Mouse (Mus musculus) frontal cortex, postnatal 14 days (tissue): ENCODE results near the gene Tmeff1.

Experiments
- DNase-seq, 2 experiments: peaks; one replicate each; pipeline ENCODE4 v3.0.0; 2022; ENCODE audit warnings: low spot score in 2 of 2

Tmeff1 gene

GRCm38 (mm10) chr4:48564962-48565361, 20.0 kb upstream of the Tmeff1 start:
- no peak for DNase-seq

GRCm38 (mm10) chr4:48576361-48576760, 8.6 kb upstream of the Tmeff1 start:
- no peak for DNase-seq

GRCm38 (mm10) chr4:48577831-48578230, 7.1 kb upstream of the Tmeff1 start:
- no peak for DNase-seq

GRCm38 (mm10) chr4:48578399-48578798, 6.6 kb upstream of the Tmeff1 start:
- no peak for DNase-seq

DNA sequence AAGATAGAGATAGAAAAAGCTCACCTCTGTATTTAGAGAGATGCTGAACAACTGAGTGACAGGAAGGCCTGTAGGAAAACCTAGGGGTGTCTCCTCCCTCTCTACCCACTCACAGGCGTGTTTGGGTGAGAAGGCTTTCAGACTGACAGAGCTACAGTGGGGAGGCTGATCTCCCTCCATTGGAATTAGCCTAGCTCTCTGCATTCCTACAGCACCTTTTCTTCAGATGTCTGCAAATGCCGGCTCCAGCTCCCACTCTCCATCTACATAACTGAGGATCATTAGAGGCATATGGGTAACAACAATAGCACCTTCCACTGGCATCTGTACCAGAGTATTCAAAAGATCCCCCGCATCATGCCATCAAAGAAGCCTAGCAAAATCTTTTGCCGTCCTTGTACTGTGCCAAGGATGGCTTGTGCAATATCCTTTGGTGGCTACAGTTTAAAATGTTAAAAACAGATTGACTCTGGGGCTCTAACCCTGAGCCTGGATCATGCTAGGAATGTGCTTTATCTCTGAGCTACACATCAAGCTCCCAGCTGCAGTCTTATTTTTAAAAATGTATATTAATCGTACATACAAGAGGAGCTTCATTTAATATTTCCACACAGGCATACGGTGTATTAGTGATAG, 5.4 kb upstream of the Tmeff1 start:
- no peak for DNase-seq

DNA sequence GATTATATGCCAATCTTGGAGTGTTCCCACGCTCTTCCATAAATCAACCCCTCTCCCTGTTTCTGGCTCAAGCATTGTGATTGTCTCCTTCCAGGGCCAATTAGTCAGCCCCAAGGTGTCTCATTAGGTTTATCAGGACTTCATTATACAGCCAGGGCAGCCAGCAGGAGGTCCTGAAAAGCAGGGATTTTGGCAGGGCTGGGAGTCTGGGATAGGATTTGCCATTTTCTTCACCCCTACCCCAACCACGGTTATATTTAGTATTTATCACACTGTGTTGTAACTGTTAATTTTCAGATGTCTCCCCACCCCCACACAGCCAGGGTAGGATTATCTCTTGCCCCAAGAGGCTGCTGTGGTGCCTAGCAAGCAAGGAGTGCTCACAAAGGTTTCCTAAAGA, 3.8 kb upstream of the Tmeff1 start:
- no peak for DNase-seq

GRCm38 (mm10) chr4:48581993-48582392, 3.0 kb upstream of the Tmeff1 start:
- DNase-seq: no peak

DNA sequence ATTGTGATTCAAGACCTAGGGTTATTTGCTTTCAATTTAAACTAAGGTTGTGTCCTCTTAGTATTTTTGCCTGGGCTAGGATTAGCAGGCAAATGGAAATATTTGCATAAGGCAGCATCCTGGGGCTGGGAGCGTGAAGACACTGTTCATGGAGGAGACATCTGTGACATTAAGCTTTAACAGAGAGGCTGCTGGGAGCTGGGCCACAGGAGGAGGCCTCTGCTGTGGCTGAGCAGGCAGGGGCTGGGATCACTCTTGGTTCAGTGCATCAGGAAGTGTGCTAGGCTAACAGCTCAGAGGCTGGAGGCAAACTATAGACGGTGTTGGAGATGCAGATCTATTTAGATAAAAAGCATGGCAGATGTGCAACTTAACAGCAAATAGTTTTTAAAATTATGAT, 2.0 kb upstream of the Tmeff1 start:
- DNase-seq: no peak

DNA sequence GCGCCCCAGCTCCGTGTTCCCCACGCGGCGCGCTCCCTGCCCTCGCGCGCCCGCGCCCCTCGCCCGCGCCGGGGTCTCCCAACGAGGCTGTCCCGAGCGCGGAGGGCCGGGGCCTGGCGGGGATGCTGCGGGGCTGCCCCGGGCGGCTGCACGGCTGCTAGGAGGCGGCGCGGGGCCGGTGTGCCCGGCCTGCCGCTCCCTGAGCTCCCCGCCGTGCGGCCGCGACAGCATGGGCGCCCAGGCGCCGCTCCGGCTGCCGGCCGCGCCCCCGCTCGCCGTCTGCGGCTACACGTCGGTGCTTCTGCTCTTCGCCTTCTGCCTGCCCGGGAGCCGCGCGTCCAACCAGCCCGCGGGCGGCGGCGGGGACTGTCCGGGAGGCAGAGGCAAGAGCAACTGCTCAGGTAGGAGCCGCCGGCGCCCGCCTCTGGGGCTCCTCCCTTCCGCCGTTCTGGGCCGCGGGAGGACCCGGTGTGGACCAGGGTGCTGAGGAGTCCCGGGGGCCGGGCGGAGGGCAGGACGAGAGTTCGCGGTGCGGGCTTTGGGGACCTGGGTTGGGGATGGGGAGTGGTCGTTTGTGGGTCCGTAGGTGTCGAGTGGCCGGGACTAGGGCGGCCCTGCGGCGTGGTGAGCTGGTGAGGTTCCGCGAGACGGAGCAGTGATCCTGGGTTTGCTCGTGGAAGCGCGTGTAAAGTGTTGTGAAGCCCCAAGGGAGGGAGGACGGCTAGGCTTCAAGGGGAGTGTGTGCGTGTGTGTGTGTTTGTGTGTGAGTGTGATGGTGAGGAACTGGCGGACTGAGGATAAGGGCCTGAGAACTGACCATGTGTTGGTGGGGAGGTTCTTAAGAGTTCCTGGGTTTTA, 496 bp downstream of the Tmeff1 start:
- DNase-seq: peak in 1 of 2 experiments; percentile 38

DNA sequence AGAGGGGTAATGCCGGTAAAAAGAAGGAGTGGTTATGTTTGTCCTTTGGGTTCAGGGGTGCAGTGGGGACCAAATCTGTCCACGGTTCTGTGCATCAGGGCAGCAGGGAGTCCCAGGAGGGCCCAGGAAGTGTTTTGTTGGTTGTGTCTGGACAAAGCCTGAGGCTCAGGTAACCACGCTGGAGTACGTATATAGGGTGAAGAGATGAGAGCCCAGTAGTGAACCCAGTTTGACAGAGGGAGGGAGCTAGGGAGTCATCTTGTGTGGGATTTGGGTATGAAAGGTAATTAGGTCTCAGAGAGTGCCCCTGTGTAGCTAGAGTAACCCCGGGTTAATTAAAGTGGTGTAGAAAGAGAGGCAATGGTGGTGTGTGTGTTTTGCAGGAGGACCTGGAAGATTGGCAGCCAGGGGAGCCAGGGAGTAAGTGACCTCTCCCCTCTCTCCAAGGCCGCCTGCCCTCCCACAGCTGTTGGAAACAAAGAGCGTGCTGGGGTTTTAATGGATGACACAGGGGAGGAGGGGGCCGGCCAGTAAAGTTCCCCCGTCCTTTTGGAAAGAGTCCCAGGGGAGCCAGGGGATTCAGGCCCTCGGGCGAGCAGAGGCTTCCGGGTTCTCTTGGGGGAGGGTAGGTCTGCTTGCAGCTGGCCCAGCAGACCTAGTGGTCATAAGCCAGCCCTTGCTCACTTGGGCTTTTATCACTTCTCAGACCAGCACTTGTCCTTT, 1.3 kb downstream of the Tmeff1 start:
- DNase-seq: peak in 1 of 2 experiments; percentile 32

- DNase-seq: no peak
Observed at GRCm38 (mm10) chr4:48587526-48587925, 2.6 kb downstream of the Tmeff1 start.

DNA sequence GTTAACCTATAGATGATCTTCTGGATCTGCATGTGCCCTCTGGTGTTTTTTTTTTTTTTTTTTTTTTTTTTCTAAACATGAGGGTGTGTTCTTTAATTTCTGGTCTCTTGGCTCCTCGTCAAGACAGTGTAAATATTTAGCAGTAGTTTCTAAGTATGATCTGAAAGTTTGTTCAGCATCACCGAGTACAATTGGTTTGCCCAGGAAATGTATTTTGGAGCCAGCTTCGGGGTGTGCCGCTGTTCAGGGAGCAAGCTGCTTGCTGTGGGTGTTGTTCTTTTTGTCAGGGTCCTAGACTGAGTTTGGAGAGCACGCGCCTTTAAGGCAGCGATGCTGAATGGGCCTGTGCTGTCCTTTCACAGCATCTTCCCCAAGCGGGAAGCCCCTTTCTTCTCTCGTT, 3.6 kb downstream of the Tmeff1 start:
- DNase-seq: no peak

GRCm38 (mm10) chr4:48590862-48591261, 5.9 kb downstream of the Tmeff1 start:
- DNase-seq: no peak

DNA sequence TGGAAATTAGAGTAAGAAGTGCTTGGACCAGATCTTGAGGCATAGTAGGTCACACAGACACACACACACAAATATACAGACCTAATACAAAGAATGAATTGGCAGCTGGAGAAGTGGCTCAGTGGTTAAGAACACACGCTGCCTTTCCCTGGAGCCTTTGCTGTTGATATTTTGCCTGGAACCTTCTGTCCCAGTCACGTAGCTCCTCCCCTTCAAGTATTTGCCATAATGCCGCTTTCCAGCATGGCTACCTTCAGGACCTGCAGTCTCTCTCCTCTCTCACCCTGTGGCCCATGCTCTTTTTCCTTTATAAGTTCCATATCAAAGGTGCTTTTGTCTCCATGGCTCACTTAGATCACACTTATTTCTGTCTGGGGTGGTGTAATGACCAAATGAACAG, 6.4 kb downstream of the Tmeff1 start:
- DNase-seq: no peak

- no peak for DNase-seq
Observed at GRCm38 (mm10) chr4:48592328-48592727, 7.4 kb downstream of the Tmeff1 start.

DNA sequence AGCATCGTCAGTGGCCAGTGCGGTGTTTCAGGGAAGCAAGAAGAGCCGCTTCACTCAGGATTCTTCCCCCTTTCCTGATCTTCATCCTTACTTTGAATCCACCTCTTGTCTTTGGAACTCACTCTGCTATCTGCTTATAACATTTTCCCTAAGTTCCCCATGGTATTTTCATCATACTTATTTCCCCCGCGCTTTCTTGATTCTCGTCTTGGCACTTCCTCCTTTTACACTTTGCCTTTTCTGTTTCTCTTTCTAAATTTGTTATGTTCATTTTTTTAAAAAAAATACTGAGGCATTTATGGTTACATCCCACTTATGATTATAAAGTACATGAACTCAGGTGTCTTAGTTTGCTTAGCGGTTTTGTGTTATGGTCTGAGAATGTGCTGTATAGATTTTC, 7.9 kb downstream of the Tmeff1 start:
- DNase-seq: no peak

DNA sequence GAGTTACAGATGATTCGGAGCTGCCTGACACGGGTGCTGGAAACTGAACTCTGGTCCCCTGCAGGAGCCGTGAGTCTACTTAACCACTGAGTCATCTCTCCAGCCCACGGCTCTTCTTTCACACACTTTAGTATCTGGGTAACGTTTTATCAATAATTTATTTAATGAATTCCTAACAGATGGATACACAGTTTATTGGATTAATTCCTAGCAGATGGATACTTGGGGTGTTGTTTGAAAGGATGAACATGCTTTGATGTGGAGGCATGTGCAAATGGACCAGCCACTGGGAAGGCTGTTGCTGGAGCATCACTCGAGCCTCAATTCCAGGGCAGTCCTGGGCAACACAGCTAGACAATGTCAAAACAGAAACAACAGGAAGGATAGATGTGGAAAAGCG, 11.1 kb downstream of the Tmeff1 start:
- DNase-seq: no peak

DNA sequence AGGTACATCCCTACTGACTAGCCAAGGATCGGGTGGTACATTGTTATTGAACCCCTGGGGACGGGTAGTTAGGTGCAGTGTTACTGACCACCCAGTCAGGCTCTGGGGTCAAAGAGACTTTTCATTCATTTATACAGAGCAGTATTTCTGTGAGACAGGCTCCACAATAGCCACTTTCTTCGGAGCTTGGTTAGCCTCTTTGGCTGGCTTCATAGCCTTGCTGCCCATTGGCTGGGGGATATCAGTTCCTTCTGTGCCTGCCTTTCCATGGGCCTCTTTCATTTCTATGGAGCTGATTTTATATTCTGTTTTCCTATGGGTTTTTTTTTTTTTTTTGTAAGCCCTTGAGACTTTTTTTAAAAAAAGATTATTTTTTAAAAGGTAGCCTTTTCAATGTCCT, 20.7 kb downstream of the Tmeff1 start:
- DNase-seq: no peak

- no peak for DNase-seq
Observed at GRCm38 (mm10) chr4:48609485-48609884, 24.5 kb downstream of the Tmeff1 start.

DNA sequence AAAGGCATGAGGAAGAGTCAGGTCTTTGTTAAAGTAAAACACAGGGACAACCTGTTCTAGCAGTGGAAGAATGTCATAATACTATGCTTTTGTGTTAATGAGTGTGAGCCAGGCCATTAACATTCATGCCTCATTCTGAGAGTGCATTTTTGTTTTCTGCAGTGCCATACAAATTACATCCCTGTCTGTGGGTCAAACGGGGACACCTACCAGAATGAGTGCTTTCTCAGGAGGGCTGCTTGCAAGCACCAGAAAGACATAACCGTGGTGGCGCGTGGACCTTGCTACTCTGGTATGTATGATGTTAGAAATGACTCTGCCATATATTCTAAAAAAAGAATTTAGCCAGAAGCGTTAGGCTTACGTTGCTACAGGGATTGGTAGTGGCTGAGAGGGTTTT, 25.3 kb downstream of the Tmeff1 start:
- no peak for DNase-seq

DNA sequence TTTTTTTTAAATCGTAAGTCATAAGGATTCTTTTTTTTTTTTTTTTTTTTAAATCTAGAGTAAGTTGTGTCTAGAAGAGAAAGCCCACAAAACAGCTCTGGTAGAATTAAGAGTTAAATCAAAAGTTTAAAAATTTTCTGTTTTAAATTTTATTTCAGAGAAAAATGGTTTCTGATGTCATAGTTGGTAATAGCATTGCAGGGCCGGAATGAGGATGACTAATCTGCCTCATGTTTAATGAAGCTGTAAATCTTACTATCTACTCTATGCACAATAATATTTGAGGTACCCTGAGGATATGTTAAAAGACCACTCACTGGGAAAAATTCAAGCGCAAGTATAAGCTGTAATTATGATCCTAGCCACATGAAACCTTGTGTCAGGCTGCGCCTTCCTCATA, 30.5 kb downstream of the Tmeff1 start:
- no peak for DNase-seq

GRCm38 (mm10) chr4:48617201-48617600, 32.2 kb downstream of the Tmeff1 start:
- DNase-seq: no peak

GRCm38 (mm10) chr4:48620121-48620520, 35.1 kb downstream of the Tmeff1 start:
- no peak for DNase-seq
